Mouse (Mus musculus) right cerebral cortex, adult 18-20 months (tissue): ENCODE data around the gene Atrip.

Experiments used
- DNase-seq: peaks from one replicate; pipeline ENCODE4 v3.0.0; 2022; ENCODE audit warnings: mixed read lengths

The Atrip gene

GRCm38 (mm10) chr9:109097291-109097690 is 23.4 kb upstream of the Atrip start:
- DNase-seq: no peak

- no peak for DNase-seq
Measured at GRCm38 (mm10) chr9:109096856-109097255, 22.9 kb upstream of the Atrip start.

- DNase-seq: peak; percentile 35
Measured at GRCm38 (mm10) chr9:109096251-109096661, 22.3 kb upstream of the Atrip start.

GRCm38 (mm10) chr9:109095137-109095982 is 21.4 kb upstream of the Atrip start, which contains the start of gene Plxnb1:
TSS of gene Plxnb1 (plus strand) at chr9:109095389.
- peak; percentile 69 for DNase-seq

GRCm38 (mm10) chr9:109094553-109095136 is 20.7 kb upstream of the Atrip start:
- DNase-seq: no peak

GRCm38 (mm10) chr9:109093786-109094552 is 20.0 kb upstream of the Atrip start:
- no peak for DNase-seq

- no peak for DNase-seq
Measured at GRCm38 (mm10) chr9:109092799-109093198, 18.9 kb upstream of the Atrip start.

- DNase-seq: no peak
Measured at GRCm38 (mm10) chr9:109091802-109092201, 17.9 kb upstream of the Atrip start.

GRCm38 (mm10) chr9:109090446-109090845 is 16.5 kb upstream of the Atrip start:
- DNase-seq: peak; percentile 24

GRCm38 (mm10) chr9:109087987-109088386 is 14.1 kb upstream of the Atrip start:
- DNase-seq: peak; percentile 40

GRCm38 (mm10) chr9:109084922-109085321 is 11.0 kb upstream of the Atrip start:
- no peak for DNase-seq

GRCm38 (mm10) chr9:109082124-109082800 is 8.3 kb upstream of the Atrip start, which contains the start of the genes Ccdc51 and Tma7:
TSS of gene Ccdc51 (plus strand) at chr9:109082493.
TSS of gene Tma7 (minus strand) at chr9:109082587.
- peak; percentile 94 for DNase-seq

GRCm38 (mm10) chr9:109081749-109082123 is 7.8 kb upstream of the Atrip start:
- no peak for DNase-seq

- no peak for DNase-seq
Measured at GRCm38 (mm10) chr9:109080516-109080915, 6.6 kb upstream of the Atrip start.

- DNase-seq: no peak
Measured at GRCm38 (mm10) chr9:109068095-109068735, 5.7 kb downstream of the Atrip start.

GRCm38 (mm10) chr9:109060898-109061295 is 13.0 kb downstream of the Atrip start:
- no peak for DNase-seq

- no peak for DNase-seq
Measured at GRCm38 (mm10) chr9:109060184-109060897, 13.6 kb downstream of the Atrip start.

- peak; percentile 89 for DNase-seq
Measured at GRCm38 (mm10) chr9:109059136-109059903, 14.6 kb downstream of the Atrip start, which contains the start of gene Trex1. TSS of gene Trex1 (minus strand) at chr9:109059734.

GRCm38 (mm10) chr9:109058006-109058765 is 15.7 kb downstream of the Atrip start:
- no peak for DNase-seq

GRCm38 (mm10) chr9:109057543-109057942 is 16.4 kb downstream of the Atrip start:
- no peak for DNase-seq
